Mouse (Mus musculus) brain, embryonic 14.5 days (tissue): ENCODE measurements around the gene Olfr1393.

Source experiments
- CTCF ChIP-seq: fragments of 200-500 bp; IDR thresholded peaks from 2 replicates; pipeline ENCODE4 v1.5.1; 2012; ENCODE audit warnings: inconsistent platforms, mild to moderate bottlenecking, moderate library complexity, borderline replicate concordance; ENCODE audit not compliant: insufficient read depth, insufficient read length; ENCODE audit errors: extremely low read depth
- POLR2A ChIP-seq: fragments of 200-500 bp; IDR thresholded peaks from 2 replicates; pipeline ENCODE4 v1.6.1; 2012; ENCODE audit warnings: mild to moderate bottlenecking, inconsistent platforms, borderline replicate concordance; ENCODE audit not compliant: poor library complexity, insufficient read depth, insufficient read length, severe bottlenecking; ENCODE audit errors: extremely low read depth

- TF ChIP-seq CTCF, result no peak
- no peak for TF ChIP-seq POLR2A
Observed at GRCm38 (mm10) chr11:49263149-49263548, 15.0 kb upstream of the Olfr1393 start.
